Mouse (Mus musculus): ENCODE measurements around the gene Rras2. TPM values are rescaled to one million over a fixed set of nuclear protein-coding genes. Genes with fewer than 3 reads are reported as not detected.

Gene Rras2
- polyA plus RNA-seq, 1 experiment from 2014 or later, result 63.2 TPM

Other genes starting within 250 kb of the Rras2 start
- 85.0 and 88.9 TPM in 2 replicates for gene Copb1, start 136.9 kb upstream of the Rras2 start, polyA plus RNA-seq (2014; fragmentation: Nextera tagmentation; extraction: Ambion mirVana)
- 330 and 349 TPM in 2 replicates for gene Psma1, start 158.3 kb upstream of the Rras2 start, polyA plus RNA-seq (2014; fragmentation: Nextera tagmentation; extraction: Ambion mirVana)

Measured in heart, embryonic 14.5 days (tissue).